Mouse (Mus musculus) spleen, adult 2 months (tissue): ENCODE measurements around the gene Elp6. TPM values are rescaled to one million over a fixed set of nuclear protein-coding genes. Genes with fewer than 3 reads are reported as not detected.

Source experiments
- DNase-seq, 2 experiments: peaks; one replicate each; pipeline versions ENCODE4 v3.0.0 to v3.0.0-alpha.2; 2012 to 2021; ENCODE audit warnings: low spot score in 2 of 2, low read depth in 1 of 2
- H3K27ac ChIP-seq: fragments of 200-500 bp; 2 replicates; pipeline ENCODE4 v1.5.1; 2012; ENCODE audit warnings: low read length, inconsistent platforms; ENCODE audit not compliant: insufficient read depth
- H3K27me3 ChIP-seq: fragments of 200-500 bp; 2 replicates; pipeline ENCODE4 v1.6.1; 2012; ENCODE audit warnings: mild to moderate bottlenecking, moderate library complexity, low read length, inconsistent platforms; ENCODE audit not compliant: control insufficient read depth, insufficient read depth
- H3K36me3 ChIP-seq: fragments of 200-500 bp; 2 replicates; pipeline ENCODE4 v1.6.1; 2012; ENCODE audit warnings: mild to moderate bottlenecking, low read length, inconsistent platforms; ENCODE audit not compliant: control insufficient read depth, insufficient read depth
- H3K4me1 ChIP-seq: fragments of 200-500 bp; 2 replicates; pipeline ENCODE4 v1.6.1; 2011; ENCODE audit warnings: inconsistent platforms; ENCODE audit not compliant: control insufficient read depth, insufficient read depth, insufficient read length
- H3K4me3 ChIP-seq: fragments of 200-500 bp; 2 replicates; pipeline ENCODE4 v1.5.1; 2011; ENCODE audit warnings: mild to moderate bottlenecking, inconsistent platforms; ENCODE audit not compliant: insufficient read depth, insufficient read length; ENCODE audit errors: extremely low read depth
- CTCF ChIP-seq: fragments of 200-500 bp; IDR thresholded peaks from 2 replicates; pipeline ENCODE4 v1.5.1; 2011; ENCODE audit warnings: mild to moderate bottlenecking, inconsistent platforms; ENCODE audit not compliant: insufficient read depth, insufficient read length, insufficient replicate concordance; ENCODE audit errors: extremely low read depth
- POLR2A ChIP-seq: fragments of 200-500 bp; IDR thresholded peaks from 2 replicates; pipeline ENCODE4 v1.6.1; 2011; ENCODE audit warnings: low read depth, low read length, inconsistent platforms
- WGBS: fragments of 180-500 bp; shearing (Covaris S2); methylation state at CpG from one replicate; pipeline ENCODE4 v1.1.7; 2018; 5-methylcytosine and 5-hydroxymethylcytosine counted together
- polyA plus RNA-seq: library from polyadenylated mRNA; depleted of rRNA; stranded (reverse); fragments of >200 nt; gene quantifications from 2 replicates; pipeline ENCODE4 v1.2.3, GENCODE M21; 2012

Elp6 gene
- polyA plus RNA-seq, 1 experiment, result 8.0 TPM

DNA sequence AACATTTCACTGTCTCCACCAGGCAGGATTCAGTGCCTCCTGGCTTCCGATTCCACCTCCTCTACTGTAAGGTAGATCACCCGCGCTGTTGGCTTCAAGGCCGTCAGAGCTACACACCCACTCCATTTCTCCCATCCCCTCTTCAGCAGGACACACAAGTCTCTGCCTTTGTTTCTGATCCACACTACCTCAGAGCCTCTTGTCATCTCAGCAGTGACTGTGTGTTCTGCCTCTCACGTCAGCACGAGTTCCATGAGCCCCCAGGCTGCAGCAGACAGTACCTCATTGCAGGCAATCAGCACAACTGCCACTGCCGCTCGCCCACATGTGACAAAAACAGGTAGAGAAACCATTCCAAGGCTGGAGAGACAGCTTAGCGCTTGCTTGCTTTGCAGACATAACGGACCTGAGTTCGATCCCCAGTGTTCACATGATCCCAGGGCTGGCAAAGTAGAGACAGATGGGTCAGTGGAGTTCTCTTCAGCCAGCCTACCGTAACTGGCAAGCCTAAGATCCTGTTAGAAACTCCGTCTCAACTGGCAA, 11.0 kb upstream of the Elp6 start:
- H3K36me3 ChIP-seq, result no peaks in the 10 kb centered on the region
- H3K27ac ChIP-seq, result no peak overlapping the region
- H3K27me3 ChIP-seq, result no peaks in the 10 kb centered on the region
- no peaks in the 10 kb centered on the region for H3K4me1 ChIP-seq
- WGBS, result 91% methylated on average over 13 of the region's 13 CpGs
- TF ChIP-seq POLR2A (no peak), CTCF (no peak)
- no peak for DNase-seq
- H3K4me3 ChIP-seq, result no peak overlapping the region

DNA sequence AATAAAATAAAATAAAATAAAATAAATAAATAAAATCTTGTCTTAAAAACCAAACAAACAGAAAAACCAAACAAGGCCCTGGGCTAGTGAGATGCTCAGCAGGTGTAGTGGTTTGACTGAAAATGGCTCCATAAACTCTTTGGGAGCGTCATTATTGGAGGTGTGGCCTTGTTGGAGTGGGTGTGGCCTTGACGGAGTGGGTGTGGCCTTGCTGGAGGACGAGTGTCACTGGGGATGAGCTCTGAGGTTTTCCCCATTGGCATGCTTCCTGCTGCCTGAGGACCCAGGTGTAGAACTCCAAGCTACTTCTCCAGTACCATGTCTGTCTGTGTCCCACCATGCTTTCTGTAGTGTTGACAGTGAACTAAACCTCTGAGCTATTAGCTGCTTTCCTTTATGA, 10.2 kb upstream of the Elp6 start:
- DNase-seq, result no peak
- WGBS, result 58% methylated on average over 3 of the region's 3 CpGs
- no peaks in the 10 kb centered on the region for H3K36me3 ChIP-seq

DNA sequence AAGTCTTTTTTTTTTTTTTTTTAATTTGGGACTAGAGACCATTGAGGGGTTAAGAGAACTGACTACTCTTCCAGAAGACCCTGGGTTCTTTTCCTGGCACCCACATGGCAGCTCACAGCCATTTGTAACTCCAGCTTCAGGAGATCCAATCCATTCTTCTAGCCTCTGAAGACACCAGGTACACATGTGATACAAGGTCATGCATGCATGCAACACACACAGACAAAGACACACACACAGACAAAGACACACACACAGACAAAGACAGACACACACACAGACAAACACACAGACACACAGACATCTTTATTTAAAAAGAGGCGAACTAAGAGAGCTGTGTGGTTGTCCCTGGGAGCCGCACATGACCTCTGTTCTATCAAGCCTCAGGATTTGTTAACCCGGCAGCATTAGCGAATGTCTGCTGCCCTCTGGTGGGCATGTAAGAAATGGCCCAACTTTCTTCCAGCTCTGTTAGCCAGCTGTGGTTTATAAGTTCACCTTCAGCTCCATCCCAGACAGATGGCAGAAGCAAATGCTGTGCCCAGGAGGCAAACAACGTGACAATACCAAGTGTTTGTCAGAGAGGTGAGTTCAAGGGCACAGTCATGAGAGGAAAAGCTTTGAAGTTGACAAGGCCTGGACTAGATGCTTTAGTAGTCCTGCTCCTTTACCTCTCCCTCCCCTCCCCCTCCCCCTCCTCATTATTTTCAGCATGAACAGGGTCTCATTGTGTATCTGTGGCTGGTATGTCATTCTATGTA, 7.9 kb upstream of the Elp6 start:
- peak; percentile 49 to 58 for DNase-seq
- 4% methylated on average over 5 of the region's 5 CpGs for WGBS
- TF ChIP-seq POLR2A, result no peak
- peak; percentile 75; the same call in 1 of the 2 replicates for TF ChIP-seq CTCF
- Histone ChIP-seq H3K4me1 (no peaks in the 10 kb centered on the region), H3K27me3 (no peaks in the 10 kb centered on the region), H3K4me3 (no peak overlapping the region), H3K36me3 (no peaks in the 10 kb centered on the region), H3K27ac (no peak overlapping the region)

More for the DNA sequence above, 10.2 kb upstream of the Elp6 start:
- H3K4me3 ChIP-seq, result no peak overlapping the region
- H3K4me1 ChIP-seq, result no peaks in the 10 kb centered on the region
- TF ChIP-seq CTCF (no peak), POLR2A (no peak)
- no peaks in the 10 kb centered on the region for H3K27me3 ChIP-seq
- no peak overlapping the region for H3K27ac ChIP-seq

DNA sequence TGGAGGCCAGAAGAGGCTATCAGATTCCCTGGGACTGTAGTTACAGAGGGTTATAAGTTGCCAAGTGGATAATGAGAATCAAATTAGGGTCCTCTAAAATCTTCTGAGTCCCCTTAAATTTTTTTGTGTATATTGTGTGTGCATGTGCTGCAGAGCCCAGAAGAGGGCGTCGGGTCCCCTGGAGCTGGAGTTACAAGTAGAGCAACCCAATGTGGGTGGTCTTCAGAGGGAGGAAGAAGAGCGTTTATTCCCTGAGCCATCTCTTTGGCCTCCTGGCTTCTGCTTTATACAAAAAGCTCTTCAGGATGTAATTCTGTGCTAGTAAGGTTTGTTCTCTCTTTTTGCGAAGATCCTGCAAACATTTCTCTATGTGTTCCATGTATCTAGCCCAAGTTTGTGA, 457 bp upstream of the Elp6 start:
- Histone ChIP-seq H3K4me1 (peaks cover 3% of the 10 kb centered on the region; the same call in 1 of the 2 replicates), H3K27ac (peak overlapping the region; percentile 89), H3K36me3 (no peaks in the 10 kb centered on the region), H3K4me3 (peak overlapping the region; percentile 64), H3K27me3 (no peaks in the 10 kb centered on the region)
- peak in 1 of 2 experiments; percentile 19 for DNase-seq
- TF ChIP-seq CTCF, result no peak
- no peak for TF ChIP-seq POLR2A
- 7% methylated on average over 4 of the region's 4 CpGs for WGBS

DNA sequence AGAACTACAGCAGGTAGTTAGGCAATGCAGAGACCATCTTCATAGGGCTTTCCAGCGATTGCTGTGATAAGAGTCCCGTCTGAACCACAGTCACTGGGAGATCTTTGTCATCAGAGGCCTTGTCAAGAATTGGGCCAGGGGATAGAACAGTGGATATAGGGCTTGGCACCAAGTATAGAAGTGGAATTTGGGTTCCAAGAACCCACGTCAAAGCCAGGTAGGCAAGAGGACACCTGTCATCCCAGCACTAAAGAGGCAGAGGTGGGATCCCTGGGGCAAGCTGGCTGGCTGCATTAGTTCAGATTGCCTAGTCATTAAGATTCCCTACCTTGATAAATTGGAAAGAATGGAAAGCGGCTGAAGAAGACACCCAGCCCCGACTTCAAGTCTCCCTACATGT, 1.4 kb downstream of the Elp6 start:
- DNase-seq, result no peak
- peaks cover 3% of the 10 kb centered on the region; the same call in 1 of the 2 replicates for H3K4me1 ChIP-seq
- H3K4me3 ChIP-seq, result no peak overlapping the region
- peaks cover 6% of the 10 kb centered on the region for H3K36me3 ChIP-seq
- H3K27ac ChIP-seq, result no peak overlapping the region
- no peaks in the 10 kb centered on the region for H3K27me3 ChIP-seq
- 95% methylated on average over 5 of the region's 5 CpGs for WGBS
- TF ChIP-seq CTCF (no peak), POLR2A (no peak)

DNA sequence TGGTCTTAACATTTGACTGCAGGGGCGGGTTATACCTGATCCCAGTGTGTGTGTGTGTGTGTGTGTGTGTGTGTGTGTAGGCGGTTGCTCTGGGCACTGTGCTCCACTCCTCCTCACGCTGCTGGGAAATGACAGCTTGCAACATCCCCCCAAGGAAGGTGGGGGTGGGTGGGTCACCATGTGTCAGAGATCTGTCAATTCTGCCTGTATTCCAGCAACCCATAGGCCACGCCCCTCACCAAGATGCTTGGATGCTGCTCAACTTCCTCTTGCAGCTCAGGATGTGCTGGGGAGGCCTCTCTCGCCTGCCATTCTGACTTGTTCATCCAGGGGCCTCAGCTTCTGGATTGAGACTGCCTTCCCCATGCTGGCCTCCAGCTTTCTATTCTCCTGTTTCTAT, 9.7 kb downstream of the Elp6 start:
- DNase-seq, result no peak
- Histone ChIP-seq H3K27ac (no peak overlapping the region), H3K27me3 (no peaks in the 10 kb centered on the region), H3K36me3 (peaks cover 20% of the 10 kb centered on the region), H3K4me1 (no peaks in the 10 kb centered on the region), H3K4me3 (no peak overlapping the region)
- 73% methylated on average over 5 of the region's 5 CpGs for WGBS
- TF ChIP-seq CTCF, result no peak
- no peak for TF ChIP-seq POLR2A

DNA sequence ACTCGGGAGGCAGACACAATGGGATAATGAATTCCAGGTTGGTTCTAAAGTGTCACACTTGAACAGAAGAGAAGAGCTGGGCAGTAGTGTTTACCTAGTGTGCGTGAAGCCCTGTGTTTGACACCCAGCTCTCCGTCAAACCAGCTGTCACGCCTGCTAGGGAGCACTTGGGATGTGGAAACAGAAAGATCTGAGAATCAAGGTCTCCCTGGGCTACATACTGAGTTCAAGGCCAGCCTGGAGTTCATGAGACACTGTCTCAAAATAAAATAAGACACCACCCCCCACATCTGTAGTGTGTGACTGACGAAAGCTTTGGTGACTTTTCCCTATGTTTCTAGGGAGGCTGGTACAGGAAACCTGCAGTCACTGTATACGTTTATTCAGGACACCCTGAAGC, 10.4 kb downstream of the Elp6 start:
- TF ChIP-seq CTCF, result no peak
- no peaks in the 10 kb centered on the region for H3K27me3 ChIP-seq
- H3K4me3 ChIP-seq, result no peak overlapping the region
- H3K36me3 ChIP-seq, result peaks cover 19% of the 10 kb centered on the region
- no peak for DNase-seq
- H3K4me1 ChIP-seq, result no peaks in the 10 kb centered on the region
- 95% methylated on average over 6 of the region's 6 CpGs for WGBS
- no peak overlapping the region for H3K27ac ChIP-seq
